Mouse (Mus musculus) left cerebral cortex, adult 8-10 months (tissue): ENCODE results near the gene Ccl11. TPM values are rescaled to one million over a fixed set of nuclear protein-coding genes. Genes with fewer than 3 reads are reported as not detected.
A peak's percentile ranks its signal among the peaks of the same experiment; 100 is the strongest.

Experiments
- DNase-seq, 2 experiments: peaks; one replicate each; pipeline ENCODE4 v3.0.0; 2022; ENCODE audit warnings: low spot score in 2 of 2
- total RNA-seq, 4 experiments: library from RNA; stranded (reverse); gene quantifications; 2 replicates each; pipeline ENCODE4 v1.2.4; 2022

Gene Ccl11
- under 1 TPM in 2 of 4 experiments, not detected in 2; 0.49 to 0.62 TPM for total RNA-seq

DNA sequence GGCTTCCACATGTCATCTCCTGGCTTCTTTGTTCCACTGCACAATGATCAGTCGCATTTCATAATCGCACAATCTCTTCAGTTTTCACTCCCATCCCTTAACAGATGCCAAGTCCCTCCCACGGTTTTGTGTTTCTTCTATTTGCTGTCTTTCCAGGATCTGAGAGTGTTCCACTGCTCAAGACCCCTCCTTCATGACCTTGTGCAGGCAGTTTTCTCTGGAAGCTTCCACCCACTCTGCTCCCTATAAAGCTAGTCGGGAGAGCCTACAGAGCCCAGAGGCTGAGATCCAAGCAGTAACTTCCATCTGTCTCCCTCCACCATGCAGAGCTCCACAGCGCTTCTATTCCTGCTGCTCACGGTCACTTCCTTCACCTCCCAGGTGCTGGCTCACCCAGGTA is at the start of gene Ccl11:
Gene Ccl11, plus strand, starts transcription at position 178 of the 400 bp plus-strand sequence.
- peak in 1 of 2 experiments; percentile 30 for DNase-seq

DNA sequence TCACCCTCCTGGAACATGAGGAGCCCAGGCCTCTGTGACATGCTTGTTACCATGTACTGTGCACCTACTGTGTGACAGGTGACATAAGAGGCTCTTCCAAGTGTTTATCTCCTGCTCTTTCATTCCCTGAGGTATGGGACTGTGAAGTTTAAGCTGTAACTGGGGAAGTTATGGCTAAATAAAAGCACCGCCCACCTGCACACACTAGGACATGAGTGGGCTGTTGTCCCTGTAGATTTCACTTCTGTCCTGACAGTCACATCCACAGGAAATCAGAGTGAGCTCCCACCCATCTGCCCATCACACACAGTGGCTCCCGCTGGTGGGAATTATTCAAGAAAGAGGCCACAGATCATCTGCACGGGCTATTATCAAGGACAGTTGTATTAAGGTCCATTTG is 47.5 kb upstream of the Ccl11 start:
- no peak for DNase-seq

DNA sequence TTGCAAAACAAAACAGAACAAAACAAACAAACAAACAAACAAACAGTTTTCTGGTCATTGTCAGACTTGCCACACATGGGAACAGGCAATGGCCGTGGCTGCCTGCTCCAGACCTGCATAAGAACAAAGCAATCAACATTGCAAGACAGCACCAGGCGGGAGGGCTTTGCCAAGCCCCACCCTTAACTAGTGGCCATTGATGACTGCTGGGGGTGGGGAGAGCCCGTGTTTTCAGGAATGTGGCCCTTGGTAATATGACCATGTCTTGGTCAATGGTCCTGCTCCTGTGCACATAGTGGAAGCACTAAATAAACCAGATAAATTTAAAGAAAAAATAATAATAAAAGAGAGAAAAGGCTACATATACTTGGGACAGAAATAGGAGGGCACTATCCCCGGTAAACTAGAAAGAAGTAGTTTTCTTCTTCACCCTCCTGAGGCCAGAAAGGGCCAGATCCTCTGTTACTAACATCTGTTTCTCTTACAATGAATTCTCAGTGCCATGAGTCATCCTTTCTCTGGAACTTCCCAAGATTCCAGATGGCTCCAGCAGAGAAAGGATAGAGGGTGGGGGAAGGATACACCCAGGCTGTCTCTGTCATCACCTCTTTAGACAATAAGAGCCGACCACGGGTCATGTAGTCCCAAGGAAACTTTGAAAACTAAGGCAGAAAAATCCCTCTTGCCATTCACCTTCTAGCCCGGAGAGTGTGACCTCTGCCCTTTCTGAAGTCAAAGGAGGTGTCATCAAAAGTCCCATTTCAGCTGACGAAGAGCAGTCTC is 46.0 kb upstream of the Ccl11 start:
- no peak for DNase-seq

DNA sequence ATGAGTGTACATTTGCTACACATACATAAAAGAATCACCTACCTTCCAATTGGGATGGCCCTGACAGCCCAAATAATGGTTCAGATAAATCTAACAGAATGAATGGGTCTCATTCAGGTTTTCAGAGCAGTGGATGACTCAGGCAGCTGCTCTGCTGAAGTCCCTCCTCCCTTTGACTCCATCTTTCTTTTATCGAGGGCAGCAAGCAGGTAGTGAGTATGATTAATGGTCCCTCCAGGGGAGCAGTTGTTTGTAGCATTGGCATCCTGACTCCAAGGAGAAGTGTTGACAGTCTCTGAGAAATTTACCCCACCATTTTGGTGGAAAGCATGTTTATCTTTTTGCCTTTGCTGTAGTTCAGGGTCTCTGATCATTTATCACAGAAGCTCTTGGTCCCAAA is 43.9 kb upstream of the Ccl11 start:
- DNase-seq, result no peak

DNA sequence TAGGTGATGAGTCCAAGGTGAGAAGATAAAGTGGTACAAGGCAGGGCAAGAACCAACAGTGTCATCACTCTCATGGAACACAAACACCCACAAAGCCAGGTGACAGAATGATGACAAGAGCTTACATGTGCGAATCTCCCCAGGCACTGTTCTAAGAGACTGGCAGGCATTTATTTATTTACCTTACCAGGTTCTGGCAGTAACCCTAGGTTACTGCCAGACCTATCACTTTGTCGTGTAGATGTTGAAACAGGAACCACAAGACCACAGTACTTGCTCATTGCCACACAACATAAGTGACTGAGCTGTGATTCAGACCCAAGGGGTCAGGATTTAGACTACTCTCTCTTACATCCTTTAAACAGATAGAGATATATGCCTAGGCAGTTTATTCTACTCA is 42.6 kb upstream of the Ccl11 start:
- no peak for DNase-seq

DNA sequence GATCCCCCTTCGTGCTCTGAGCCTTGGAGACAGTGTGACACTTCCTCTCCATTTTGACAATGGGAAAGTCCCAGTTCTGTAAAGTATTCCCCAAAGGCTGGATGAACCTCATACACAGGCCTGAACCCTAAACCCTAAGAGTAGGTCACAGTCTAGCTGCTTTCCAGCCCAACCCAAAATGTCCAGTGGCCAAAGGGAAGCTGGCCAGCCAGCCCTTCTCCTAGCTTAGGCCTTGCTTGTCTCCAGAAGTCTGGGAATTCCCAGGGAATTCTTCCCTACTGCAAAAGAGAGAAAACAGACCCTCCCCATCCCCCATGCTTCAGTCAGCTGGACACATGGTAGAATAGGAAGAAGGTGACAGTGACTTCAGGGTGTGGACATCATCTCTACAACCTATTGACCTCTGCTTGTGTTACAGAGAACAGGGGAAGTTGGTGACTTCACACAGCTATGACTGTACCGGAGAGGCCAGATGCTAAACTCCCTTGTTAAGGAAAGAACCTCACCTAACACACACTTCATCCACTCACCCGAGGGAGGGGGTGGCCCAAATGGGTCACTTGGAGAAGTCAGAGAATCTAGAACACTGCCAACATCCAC is 41.3 kb upstream of the Ccl11 start:
- no peak for DNase-seq

DNA sequence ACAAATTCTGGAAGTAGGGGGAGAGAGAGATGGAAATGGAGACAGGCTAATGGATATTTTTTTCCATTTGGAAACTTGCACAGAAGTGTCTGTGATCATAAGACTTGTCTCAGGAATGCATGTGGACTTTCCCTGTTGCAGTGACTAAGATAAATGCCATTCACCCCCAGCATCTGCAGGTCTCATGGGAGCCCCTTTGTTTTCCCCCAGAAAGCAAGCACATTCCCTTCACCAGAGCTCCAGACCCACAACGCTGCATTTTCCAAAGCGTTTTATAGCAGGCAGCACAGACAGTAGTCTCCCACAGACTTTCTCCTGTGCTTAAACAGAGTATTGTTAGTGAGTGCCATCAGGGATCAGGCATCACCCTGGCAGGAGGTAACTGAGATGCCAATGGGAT is 38.2 kb upstream of the Ccl11 start:
- DNase-seq, result no peak

DNA sequence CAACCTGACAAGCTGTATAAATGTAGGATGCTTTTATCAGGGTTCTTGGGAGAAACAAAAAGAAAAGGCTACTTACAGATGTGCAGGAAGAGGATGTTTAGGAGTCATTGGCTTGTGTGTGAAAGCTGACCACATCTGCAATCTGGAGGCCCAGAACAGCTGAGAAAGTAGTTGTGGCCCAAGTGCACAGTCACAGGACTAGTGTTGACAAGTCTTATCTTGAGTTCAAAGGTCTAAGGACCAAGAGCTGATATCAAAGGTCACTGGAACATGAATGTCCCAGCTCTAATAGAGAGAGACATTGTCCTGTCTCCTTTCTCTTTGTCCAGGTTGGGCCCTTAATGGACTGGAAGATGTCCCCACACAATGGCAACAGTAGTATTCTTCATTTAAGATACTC is 37.8 kb upstream of the Ccl11 start:
- DNase-seq, result no peak

DNA sequence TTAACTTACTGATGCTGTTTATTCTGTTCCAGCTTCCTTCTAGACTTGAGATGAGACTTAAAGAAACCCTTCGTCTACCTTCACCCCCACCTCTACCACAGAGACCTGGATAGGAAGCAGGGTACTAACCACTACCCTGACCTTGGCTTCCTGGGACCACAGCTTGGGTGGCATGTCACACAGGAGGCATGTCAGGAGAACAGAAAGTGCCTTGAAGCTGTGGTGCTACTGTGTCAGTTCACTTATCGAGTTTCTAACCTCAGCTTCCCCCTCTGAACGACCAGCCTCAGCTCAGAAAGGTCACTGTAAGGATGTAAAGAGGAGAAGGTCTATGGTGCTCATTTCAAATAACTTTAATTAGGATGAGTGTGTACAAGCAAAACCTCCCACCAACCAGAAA is 36.2 kb upstream of the Ccl11 start:
- no peak for DNase-seq

DNA sequence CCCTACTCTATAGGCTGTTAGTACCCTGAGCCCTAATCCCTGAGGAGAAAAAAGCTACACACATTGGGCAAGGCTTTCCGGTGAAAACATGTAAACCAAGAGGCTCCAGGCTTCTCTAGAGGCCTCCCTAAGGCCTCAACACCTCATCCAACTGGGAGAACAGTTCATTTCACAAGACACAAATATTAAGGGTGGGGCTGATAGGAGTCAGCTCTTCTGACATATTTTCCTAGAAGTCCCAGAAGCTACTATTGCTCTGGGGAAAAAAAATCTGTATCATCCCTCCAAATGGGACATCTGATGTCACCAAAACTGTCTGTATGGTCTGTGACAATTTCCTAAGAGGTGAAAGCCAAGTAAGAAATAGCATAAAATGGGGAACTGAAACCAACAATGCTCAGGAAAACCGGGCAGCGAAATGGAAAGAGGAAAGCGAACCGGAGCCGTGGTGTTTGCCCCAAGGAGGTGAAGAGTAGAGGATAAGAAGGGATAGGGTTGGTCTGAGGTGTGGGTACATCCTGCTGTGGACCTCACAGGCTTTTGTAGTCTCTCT is 35.0 kb upstream of the Ccl11 start:
- DNase-seq, result no peak

DNA sequence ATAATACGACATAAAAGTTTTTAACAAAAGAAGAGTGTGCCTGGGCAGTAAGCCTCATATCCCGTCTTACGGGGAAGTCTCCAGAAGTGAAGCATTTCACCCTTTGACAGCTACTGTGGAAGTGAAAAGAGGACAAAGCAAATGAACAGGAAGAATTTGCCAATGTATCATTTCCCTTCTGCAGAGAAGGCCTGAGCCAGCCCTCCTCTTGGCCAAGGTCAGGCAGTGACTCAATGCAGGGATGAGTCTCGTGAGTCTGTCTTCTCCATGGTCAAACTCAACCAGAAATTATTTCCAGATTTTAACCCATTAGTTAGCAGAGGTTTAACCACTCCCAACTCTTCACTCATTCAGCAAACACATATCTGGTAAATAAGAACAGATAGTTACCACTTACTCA is 33.9 kb upstream of the Ccl11 start:
- no peak for DNase-seq

DNA sequence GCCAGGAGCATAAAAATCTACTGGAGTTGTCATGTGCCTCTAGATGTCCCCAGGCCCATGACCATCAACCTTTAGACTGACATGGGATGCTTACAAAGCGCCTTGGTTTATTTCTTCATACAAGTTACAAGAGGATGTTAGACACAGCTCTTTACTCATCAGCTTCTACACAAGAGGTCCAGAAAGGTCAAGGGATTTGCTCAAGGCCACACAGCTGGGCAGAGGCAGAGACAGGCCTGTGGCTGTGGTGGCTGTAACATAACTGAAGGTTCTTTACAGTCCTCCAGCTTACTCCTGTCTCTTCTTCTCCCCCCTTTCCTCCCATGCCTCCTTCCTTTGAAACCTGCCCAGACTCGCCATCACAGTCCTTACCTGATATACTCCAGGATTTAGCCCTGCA is 27.5 kb upstream of the Ccl11 start:
- DNase-seq, result no peak

DNA sequence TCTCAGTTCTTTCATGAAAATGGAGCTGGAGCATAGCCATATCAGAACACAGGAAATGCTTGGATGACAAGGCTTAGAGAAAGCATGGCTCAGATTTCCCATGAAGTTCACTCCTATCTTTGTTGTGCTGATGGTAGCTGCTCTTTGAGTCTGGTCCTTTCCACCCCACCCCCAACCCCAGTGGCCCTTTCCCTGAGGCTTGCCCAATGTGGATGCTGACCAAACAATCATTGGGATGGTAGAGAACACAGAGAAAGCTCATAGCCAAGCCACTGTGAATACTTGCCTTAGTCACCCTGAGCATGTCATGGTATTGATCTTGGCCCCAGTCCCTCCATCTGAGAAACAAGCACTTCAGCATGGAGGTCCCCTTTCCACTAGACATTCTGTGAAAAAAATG is 25.5 kb upstream of the Ccl11 start:
- DNase-seq, result no peak

DNA sequence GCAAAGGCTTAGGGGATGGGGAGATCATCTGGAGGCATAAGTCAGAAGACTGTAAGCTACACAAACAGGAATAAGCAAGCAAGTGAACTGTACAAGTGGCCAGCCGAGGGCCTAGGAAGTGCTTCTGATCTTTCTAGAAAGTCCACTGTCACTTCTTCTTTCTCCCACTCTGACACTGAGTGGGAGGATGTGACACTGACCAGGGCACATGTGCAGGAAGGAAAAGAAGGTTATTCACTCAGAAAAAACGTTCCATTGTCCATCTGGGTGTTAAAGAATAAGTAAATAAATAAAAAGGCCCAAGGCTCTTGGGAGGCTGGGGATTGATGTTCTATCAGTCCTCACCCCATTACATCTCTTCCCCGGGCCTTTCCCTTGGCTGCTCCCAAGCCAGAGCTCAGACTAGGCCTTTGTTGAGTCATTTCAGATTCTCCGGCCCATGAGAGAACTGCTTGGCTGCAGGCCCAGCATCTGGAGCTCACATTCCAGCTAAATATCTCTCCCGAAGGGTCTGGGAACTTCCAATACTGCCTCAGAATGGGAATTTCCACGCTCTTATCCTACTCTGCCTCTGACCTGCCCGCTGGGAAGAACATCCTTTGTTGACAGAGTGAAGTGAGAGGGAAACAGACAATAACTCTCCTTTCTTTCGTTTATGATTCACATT is 24.8 kb upstream of the Ccl11 start:
- DNase-seq, result no peak

DNA sequence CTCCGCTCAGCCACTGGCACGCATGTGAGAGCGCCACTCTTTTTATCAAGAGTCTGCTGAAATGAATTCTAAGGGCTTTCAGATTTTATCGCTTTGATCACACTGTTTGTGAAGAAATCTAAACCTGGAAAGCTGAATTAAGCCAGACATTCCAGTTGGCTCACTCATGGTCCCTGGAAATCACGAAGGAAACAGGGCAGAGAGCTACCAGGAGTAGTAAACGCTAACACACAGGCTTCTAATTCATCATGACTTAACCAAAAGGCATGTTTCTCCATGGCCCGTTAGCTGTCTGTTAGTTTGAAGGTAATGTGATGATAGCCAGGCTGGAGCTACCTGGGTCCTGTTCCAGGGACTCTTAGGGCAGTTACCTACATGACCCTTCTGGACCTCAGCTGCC is 23.2 kb upstream of the Ccl11 start:
- no peak for DNase-seq

DNA sequence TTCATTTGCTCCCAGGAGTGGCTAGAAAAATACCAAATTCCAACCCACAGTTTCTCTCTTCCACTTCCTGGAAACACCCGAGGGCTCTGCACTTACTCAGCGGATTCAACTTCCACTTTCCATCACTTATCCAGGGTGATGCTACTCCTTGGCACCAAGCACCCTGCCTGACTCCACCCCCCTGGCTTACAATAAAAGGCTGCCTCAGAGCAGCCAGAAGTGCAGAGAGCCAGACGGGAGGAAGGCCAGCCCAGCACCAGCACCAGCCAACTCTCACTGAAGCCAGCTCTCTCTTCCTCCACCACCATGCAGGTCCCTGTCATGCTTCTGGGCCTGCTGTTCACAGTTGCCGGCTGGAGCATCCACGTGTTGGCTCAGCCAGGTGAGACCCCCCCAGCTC is 22.3 kb upstream of the Ccl11 start, which contains the start of gene Ccl2:
Gene Ccl2, plus strand, starts transcription at position 216 of the 400 bp plus-strand sequence.
- DNase-seq, result peak; percentile 16 to 56

DNA sequence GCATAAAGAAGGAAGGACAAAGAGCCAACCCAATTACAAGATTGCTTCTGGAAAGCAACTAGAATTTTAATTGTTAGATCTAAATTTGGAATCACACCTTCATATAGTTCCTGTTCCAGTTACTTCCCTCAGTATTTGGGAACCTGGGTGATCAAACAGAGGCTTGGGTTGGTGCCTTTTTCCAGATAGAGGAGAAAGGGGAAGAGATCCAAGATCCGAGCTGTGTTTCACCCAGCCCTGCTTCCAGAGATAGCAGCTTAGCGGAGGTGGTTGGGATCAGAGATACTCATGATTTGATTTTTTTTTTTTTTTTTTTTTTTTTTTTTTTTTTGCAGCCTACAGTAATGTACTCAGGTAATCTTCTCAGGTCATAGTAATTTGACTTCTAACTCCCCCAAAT is 21.8 kb upstream of the Ccl11 start:
- DNase-seq, result no peak

DNA sequence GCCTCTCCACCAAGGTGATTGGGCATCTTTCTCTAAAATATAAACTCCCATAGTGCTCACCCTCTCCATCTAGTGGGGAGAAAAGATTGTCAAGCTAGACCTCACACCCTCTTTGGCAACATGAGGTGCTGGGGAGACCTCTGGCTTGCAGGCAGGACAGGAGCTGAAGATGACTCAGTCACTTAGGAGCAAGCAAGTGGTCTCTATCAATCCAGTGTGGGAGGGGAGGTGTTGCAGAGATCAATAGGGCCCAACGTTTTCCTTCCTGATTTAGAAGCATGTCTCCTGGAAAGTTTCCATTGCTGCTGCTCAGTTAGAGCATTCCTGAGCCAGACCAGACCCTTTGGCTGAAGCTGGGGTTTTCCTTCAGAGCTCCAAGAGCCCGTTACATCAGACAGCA is 19.1 kb upstream of the Ccl11 start, which contains the start of gene Gm17268:
Gene Gm17268, minus strand, starts transcription at position 28 of the 400 bp plus-strand sequence.
- no peak for DNase-seq

DNA sequence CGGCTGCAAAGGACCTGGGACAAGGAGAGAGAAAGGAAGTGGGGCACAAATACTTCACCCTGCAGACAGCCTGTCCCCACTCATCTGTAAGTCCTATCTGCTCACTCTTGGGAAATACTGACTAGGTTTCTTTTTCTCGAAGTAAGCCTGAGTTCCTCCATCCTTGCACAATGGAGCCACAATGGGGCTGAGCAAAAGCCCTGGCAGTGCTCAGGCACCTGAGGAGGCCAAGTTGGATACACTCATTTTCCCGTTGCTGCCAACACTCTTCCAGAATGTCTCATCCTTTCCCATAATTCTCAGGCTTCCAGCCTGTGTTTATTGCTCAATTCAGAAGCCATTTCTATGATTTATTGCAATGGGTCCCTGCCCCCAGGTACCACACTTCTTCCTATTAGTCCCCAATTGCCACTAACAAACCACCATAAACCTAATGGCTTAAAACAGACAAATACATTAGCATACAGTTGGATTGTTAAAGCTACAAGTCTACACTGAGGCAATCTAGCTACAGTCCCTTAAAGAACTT is 18.4 kb upstream of the Ccl11 start:
- no peak for DNase-seq

DNA sequence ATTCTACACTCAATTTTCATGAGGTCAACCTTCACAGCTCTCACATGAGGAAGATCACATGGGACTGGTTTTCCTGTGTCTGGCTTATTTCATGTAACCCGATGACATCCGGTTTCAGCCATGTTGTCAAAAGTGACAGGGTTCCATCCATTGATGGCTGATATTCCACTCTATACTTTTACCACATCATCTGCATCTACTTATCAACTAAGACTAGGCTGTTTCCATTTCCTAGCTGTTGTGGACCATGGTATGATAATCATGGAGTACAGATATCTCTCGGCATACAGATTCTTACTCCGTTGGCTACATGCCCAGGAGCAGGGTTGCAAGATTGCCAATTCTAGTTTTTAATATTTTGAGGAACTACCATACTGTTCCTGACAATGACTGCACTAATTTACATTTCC is 15.9 kb upstream of the Ccl11 start:
- no peak for DNase-seq

DNA sequence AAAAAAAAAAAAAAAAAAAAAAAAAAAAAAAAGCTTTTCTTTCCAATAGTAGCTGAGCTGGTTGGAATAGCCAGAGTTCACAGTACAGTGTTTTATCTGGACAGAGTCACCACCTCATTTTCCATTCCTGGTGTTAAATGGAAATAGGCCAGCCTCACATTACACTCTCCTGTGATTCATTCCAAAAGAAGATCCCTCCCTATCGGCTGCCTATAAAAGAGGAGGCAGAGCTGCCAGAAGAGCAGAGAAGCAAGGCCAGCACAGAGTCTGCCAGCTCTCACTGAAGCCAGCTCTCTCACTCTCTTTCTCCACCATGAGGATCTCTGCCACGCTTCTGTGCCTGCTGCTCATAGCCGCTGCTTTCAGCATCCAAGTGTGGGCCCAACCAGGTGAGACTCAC is 12.2 kb upstream of the Ccl11 start, which contains the start of gene Ccl7:
Gene Ccl7, plus strand, starts transcription at position 242 of the 400 bp plus-strand sequence.
- no peak for DNase-seq
